Mouse (Mus musculus) midbrain, embryonic 16.5 days (tissue): ENCODE measurements around the gene Gusb. TPM values are rescaled to one million over a fixed set of nuclear protein-coding genes. Genes with fewer than 3 reads are reported as not detected.

Source experiments
- ATAC-seq: fragments of 200-750 bp; cut with Nextera tagmentation; 2 replicates; pipeline ENCODE4 v1.8.0; 2017; ENCODE audit warnings: moderate TSS enrichment
- H3K27ac ChIP-seq: fragments of 300-500 bp; sonication (generic); 2 replicates; pipeline ENCODE4 v1.5.1; 2014; ENCODE audit warnings: mild to moderate bottlenecking, low read length, mixed read lengths
- H3K27me3 ChIP-seq: fragments of 300-500 bp; sonication (generic); 2 replicates; pipeline ENCODE4 v1.6.1; 2014; ENCODE audit warnings: low read depth, low read length, mixed read lengths; ENCODE audit not compliant: control insufficient read depth, insufficient read depth
- H3K36me3 ChIP-seq: fragments of 300-500 bp; sonication (generic); 2 replicates; pipeline ENCODE4 v1.6.1; 2014; ENCODE audit warnings: mild to moderate bottlenecking, low read length, moderate library complexity, mixed read lengths; ENCODE audit not compliant: control insufficient read depth, insufficient read depth
- H3K4me1 ChIP-seq: fragments of 300-500 bp; sonication (generic); 2 replicates; pipeline ENCODE4 v1.6.1; 2014; ENCODE audit warnings: mild to moderate bottlenecking, low read length, mixed read lengths; ENCODE audit not compliant: control insufficient read depth, insufficient read depth
- H3K4me2 ChIP-seq: fragments of 300-500 bp; sonication (generic); 2 replicates; pipeline ENCODE4 v1.6.1; 2014; ENCODE audit warnings: mild to moderate bottlenecking, low read length, mixed read lengths
- H3K4me3 ChIP-seq: fragments of 300-500 bp; sonication (generic); 2 replicates; pipeline ENCODE4 v1.5.1; 2014; ENCODE audit warnings: low read depth, mild to moderate bottlenecking, low read length, moderate library complexity, mixed read lengths
- H3K9ac ChIP-seq: fragments of 300-500 bp; sonication (generic); 2 replicates; pipeline ENCODE4 v1.6.1; 2014; ENCODE audit warnings: low read depth, low read length, mixed read lengths
- H3K9me3 ChIP-seq: fragments of 300-500 bp; sonication (generic); replicated peaks from 2 replicates; pipeline ENCODE4 v1.6.1; 2014; ENCODE audit warnings: mild to moderate bottlenecking, low read length, mixed read lengths; ENCODE audit not compliant: control insufficient read depth, poor library complexity, severe bottlenecking
- WGBS: fragments of 180-500 bp; shearing (Covaris S2); extraction: QIAGEN DNeasy Blood & Tissue Kit; methylation state at CpG from one replicate; pipeline ENCODE4 v1.1.7; 2014; 5-methylcytosine and 5-hydroxymethylcytosine counted together
- polyA plus RNA-seq: library from polyadenylated mRNA; unstranded; fragments of >200 nt; fragmentation: Nextera tagmentation; extraction: Ambion mirVana; gene quantifications from 2 replicates; pipeline ENCODE4 v1.2.1, GENCODE M21; 2015

Gusb gene
- polyA plus RNA-seq: 30.3 and 31.5 TPM in 2 replicates

- peak within 1 kb of the TSS; percentile 46 for H3K4me3 ChIP-seq
- under 1% methylated on average over 39 of the region's 39 CpGs for WGBS
- H3K9me3 ChIP-seq: no peaks in the 10 kb centered on the region; the same call in 1 of the 2 replicates
- peaks cover 8% of the 10 kb centered on the region for H3K4me1 ChIP-seq
- H3K36me3 ChIP-seq: no peaks in the 10 kb centered on the region
- peak; percentile 92 for ATAC-seq
- H3K9ac ChIP-seq: peak within 1 kb of the TSS; percentile 61
- H3K4me2 ChIP-seq: peak within 1 kb of the TSS; percentile 82
- no peaks in the 10 kb centered on the region for H3K27me3 ChIP-seq
- H3K27ac ChIP-seq: peak within 1 kb of the TSS; percentile 63; the same call in 1 of the 2 replicates
Observed at GRCm38 (mm10) chr5:130002301-130003146, at the start of gene Gusb. Gene Gusb (minus strand): TSS chr5:130003049.

DNA sequence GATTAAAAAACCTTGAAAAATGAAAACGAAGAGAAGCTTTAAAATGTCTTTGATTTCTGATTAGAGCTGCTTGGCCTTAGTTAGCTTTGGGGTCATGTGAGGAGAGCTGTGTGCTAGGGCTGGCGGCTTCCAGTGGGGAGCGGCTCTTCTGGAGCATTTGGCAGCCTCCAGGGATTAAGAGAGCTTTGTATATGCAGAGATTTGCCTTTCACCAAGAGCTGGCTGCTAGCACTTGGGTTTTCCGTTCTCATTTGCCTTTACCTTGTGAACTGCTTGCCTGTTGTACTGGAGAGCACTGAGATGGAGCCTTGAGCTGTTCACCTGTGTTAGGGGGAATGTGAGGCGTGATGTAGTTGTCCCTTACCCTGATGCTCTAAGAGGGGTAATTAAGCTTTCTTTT lies 49.7 kb upstream of the Gusb start:
- Histone ChIP-seq H3K4me3 (no peak overlapping the region), H3K4me2 (no peak overlapping the region), H3K9me3 (no peaks in the 10 kb centered on the region), H3K9ac (no peak overlapping the region), H3K36me3 (no peaks in the 10 kb centered on the region; the same call in 1 of the 2 replicates), H3K27me3 (no peaks in the 10 kb centered on the region), H3K4me1 (no peaks in the 10 kb centered on the region), H3K27ac (no peak overlapping the region)
- ATAC-seq: no peak
- 54% methylated on average over 5 of the region's 5 CpGs for WGBS

- Histone ChIP-seq H3K4me1 (no peaks in the 10 kb centered on the region), H3K9me3 (no peaks in the 10 kb centered on the region), H3K9ac (no peak overlapping the region), H3K36me3 (peaks cover 6% of the 10 kb centered on the region), H3K27me3 (no peaks in the 10 kb centered on the region), H3K27ac (no peak overlapping the region), H3K4me2 (no peak overlapping the region), H3K4me3 (no peak overlapping the region)
- WGBS: 80% methylated on average over 15 of the region's 15 CpGs
- no peak for ATAC-seq
Observed at GRCm38 (mm10) chr5:130051073-130051860, 48.4 kb upstream of the Gusb start.

GRCm38 (mm10) chr5:130050416-130050815 lies 47.6 kb upstream of the Gusb start:
- Histone ChIP-seq H3K4me3 (no peak overlapping the region), H3K4me1 (no peaks in the 10 kb centered on the region), H3K27me3 (no peaks in the 10 kb centered on the region), H3K9ac (no peak overlapping the region), H3K36me3 (peaks cover 6% of the 10 kb centered on the region), H3K4me2 (no peak overlapping the region), H3K27ac (no peak overlapping the region), H3K9me3 (no peaks in the 10 kb centered on the region)
- no peak for ATAC-seq
- 26% methylated on average over 6 of the region's 6 CpGs for WGBS

DNA sequence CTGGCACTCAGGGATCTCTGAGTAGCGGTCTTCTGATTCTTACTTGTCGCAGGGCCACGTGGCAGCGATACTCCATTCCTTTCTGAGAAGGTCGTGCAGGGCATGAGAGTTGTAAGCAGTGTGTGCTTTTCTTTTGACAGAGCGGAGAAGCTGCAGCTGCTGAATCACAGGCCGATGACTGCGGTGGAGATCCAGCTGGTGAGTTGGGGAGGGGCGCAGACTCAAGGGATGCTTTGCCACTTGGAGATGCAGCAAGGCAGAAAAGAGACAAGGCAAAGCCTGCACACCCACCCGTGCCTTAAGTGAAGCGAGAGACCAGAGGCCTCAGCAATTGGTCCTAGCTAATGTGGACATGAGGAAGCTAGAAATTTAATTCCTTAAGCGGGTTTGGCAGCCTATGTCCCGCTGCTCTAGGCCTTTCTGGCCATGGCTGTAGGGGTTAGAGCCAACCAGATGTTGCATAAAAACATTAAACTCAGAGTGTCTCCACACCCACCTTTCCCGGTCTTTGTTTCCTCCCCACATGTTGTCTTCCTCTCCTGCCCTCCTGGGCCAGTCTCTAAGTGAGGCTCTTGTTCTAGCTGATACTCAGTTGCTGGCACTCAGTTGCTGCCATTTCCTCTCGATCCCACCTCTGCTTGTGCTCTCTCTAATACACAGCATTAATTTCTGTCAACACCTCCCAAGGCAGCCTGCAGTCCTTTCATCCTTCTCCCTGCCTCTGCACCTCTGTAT lies 46.1 kb upstream of the Gusb start:
- Histone ChIP-seq H3K4me2 (no peak overlapping the region), H3K9me3 (no peaks in the 10 kb centered on the region), H3K4me1 (no peaks in the 10 kb centered on the region), H3K9ac (no peak overlapping the region), H3K27ac (no peak overlapping the region), H3K27me3 (no peaks in the 10 kb centered on the region), H3K36me3 (peaks cover 8% of the 10 kb centered on the region), H3K4me3 (no peak overlapping the region)
- 74% methylated on average over 15 of the region's 15 CpGs for WGBS
- no peak for ATAC-seq

- Histone ChIP-seq H3K9me3 (no peaks in the 10 kb centered on the region), H3K36me3 (peaks cover 18% of the 10 kb centered on the region), H3K4me1 (no peaks in the 10 kb centered on the region), H3K9ac (no peak overlapping the region), H3K27ac (no peak overlapping the region), H3K4me2 (no peak overlapping the region), H3K4me3 (no peak overlapping the region), H3K27me3 (no peaks in the 10 kb centered on the region)
- 83% methylated on average over 6 of the region's 6 CpGs for WGBS
- no peak for ATAC-seq
Observed at GRCm38 (mm10) chr5:130047013-130047412, 44.2 kb upstream of the Gusb start.

DNA sequence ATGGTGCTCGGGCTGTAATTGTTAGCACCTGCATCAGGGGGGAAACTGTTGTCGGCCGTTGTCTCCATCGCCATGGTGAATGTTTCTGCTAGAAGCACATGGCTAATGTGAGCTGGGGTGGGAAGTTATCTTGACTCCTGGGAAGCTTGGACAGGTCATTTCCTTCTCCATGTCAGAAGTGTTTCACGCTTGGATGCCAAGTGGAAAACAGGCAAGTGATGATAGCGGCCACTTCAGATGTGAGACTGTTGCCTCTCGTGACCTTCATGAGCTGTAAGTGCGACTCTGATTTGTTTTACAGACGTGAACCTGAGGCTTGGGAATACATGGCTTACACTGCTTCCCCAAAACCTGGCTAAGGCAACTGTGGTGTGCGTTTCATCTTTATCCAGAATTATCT lies 43.7 kb upstream of the Gusb start:
- no peak for ATAC-seq
- 91% methylated on average over 10 of the region's 10 CpGs for WGBS
- no peaks in the 10 kb centered on the region for H3K4me1 ChIP-seq
- peaks cover 21% of the 10 kb centered on the region for H3K36me3 ChIP-seq
- no peaks in the 10 kb centered on the region for H3K27me3 ChIP-seq
- no peaks in the 10 kb centered on the region for H3K9me3 ChIP-seq
- H3K4me2 ChIP-seq: no peak overlapping the region
- H3K9ac ChIP-seq: no peak overlapping the region
- H3K4me3 ChIP-seq: no peak overlapping the region
- no peak overlapping the region for H3K27ac ChIP-seq

GRCm38 (mm10) chr5:130046100-130046499 lies 43.3 kb upstream of the Gusb start:
- Histone ChIP-seq H3K36me3 (peaks cover 22% of the 10 kb centered on the region), H3K4me1 (no peaks in the 10 kb centered on the region)
- WGBS: 70% methylated on average over 7 of the region's 7 CpGs

More at GRCm38 (mm10) chr5:130046100-130046499, 43.3 kb upstream of the Gusb start:
- no peak overlapping the region for H3K4me2 ChIP-seq
- H3K4me3 ChIP-seq: no peak overlapping the region
- no peak for ATAC-seq
- H3K9me3 ChIP-seq: no peaks in the 10 kb centered on the region
- no peak overlapping the region for H3K9ac ChIP-seq
- H3K27me3 ChIP-seq: no peaks in the 10 kb centered on the region
- H3K27ac ChIP-seq: no peak overlapping the region
